10 mouse cellular contexts compared by ENCODE assay signal in genomic region chr7:75873746-75874145, GRCm38 (mm10). TPM values are rescaled to one million over a fixed set of nuclear protein-coding genes. Genes with fewer than 3 reads are reported as not detected.
DNase-seq lines count a peak whose midpoint lies in the region.
"Had no signal": no experiment of that assay in that cellular context is flagged by ENCODE, and none has a peak within 500 bp of the region (broad histone marks: within the 10 kb centered on the region; RNA-seq: fewer than 3 reads in every experiment).

No protein-coding gene starts in this region.

- intact Hi-C loops in gastrocnemius, postnatal 36 days (cut with DNase I) = no loop called here
- intact Hi-C loops in gastrocnemius, postnatal 14 days (cut with DNase I; ENCODE audit: low total_unique reads) = loop anchor here (5.0 to 10.0 kb wide), 2 partner anchors 36 to 129 kb away; no protein-coding TSS in a partner anchor

- DNase-seq in adrenal gland, adult 8-10 months = peak; percentile 46
- DNase-seq in adrenal gland, postnatal 4 days (ENCODE audit: low spot score in 2 of 2) = no peak
- peak; percentile 11 for DNase-seq in cerebellum, adult 9-11 months
- DNase-seq in cerebellum, adult 9-10 months = no peak
- DNase-seq in adrenal gland, postnatal 14 days = peak; percentile 55
- peak; percentile 21 to 59 for DNase-seq in adrenal gland, postnatal 36 days
- no peak for DNase-seq in gastrocnemius, postnatal 36 days
- no peak for DNase-seq in gastrocnemius, postnatal 14 days
- DNase-seq: cerebellum, adult 11-12 months; forebrain, postnatal 0 days had no signal

RNA-seq across cellular contexts. Expression of gene Klhl25, which starts 25.6 kb away (rescaled TPM):
- total RNA-seq in adrenal gland, adult 8-10 months (2022) = 10 to 100 TPM; 15.2 to 18.5 (median 17.5) TPM
- total RNA-seq in adrenal gland, postnatal 4 days (2021) = 10 to 100 TPM; 15.7 to 18.4 TPM
- 12.5 and 14.3 TPM in 2 replicates for total RNA-seq in adrenal gland, postnatal 14 days (2021)
- 10 to 100 TPM; 11.5 to 15.1 TPM for total RNA-seq in adrenal gland, postnatal 36 days (2021)
- total RNA-seq in gastrocnemius, postnatal 36 days (2021) = 1 to 10 TPM; 3.3 to 3.4 TPM
- total RNA-seq in gastrocnemius, postnatal 14 days (2021) = 1 to 10 TPM; 2.8 to 3.5 TPM

Comparison
In these comparisons a context has a peak if more than half of its experiments do, and no peak if none do; other contexts are left out.
1. DNase-seq: peak in adrenal gland, adult 8-10 months (single experiment), cerebellum, adult 9-11 months (single experiment), adrenal gland, postnatal 14 days (single experiment) and adrenal gland, postnatal 36 days (2 of 2); none in adrenal gland, postnatal 4 days (0 of 2), cerebellum, adult 9-10 months (single experiment), gastrocnemius, postnatal 36 days (0 of 2) and gastrocnemius, postnatal 14 days (single experiment).